Mouse (Mus musculus) central nervous system, embryonic 14 days (tissue): ENCODE results near the gene Defb36. TPM values are rescaled to one million over a fixed set of nuclear protein-coding genes. Genes with fewer than 3 reads are reported as not detected.

Experiments used
- polyA plus RNA-seq: library from polyadenylated mRNA; depleted of rRNA; stranded (reverse); fragments of >200 nt; gene quantifications from 2 replicates; pipeline ENCODE4 v1.2.3, GENCODE M21; 2012; rRNA removed

Gene Defb36
- not detected in 2 replicates for polyA plus RNA-seq

GRCm38 (mm10) chr2:152604057-152604456, at the start of gene Defb36:
Defb36 (plus strand) TSS chr2:152604327.

GRCm38 (mm10) chr2:152569038-152569437, 35.1 kb upstream of the Defb36 start, which contains the start of gene Gm17416:
Gm17416 (plus strand) TSS chr2:152569338.

GRCm38 (mm10) chr2:152572114-152572794, 31.9 kb upstream of the Defb36 start, which contains the start of gene Defb21:
Defb21 (plus strand) TSS chr2:152572744.

GRCm38 (mm10) chr2:152580107-152580506, 24.0 kb upstream of the Defb36 start, which contains the start of gene Defb19:
Defb19 (minus strand) TSS chr2:152580312.

GRCm38 (mm10) chr2:152599299-152599698, 4.8 kb upstream of the Defb36 start, which contains the start of gene Defb45:
Defb45 (minus strand) TSS chr2:152599399.

GRCm38 (mm10) chr2:152622953-152623352, 18.8 kb downstream of the Defb36 start, which contains the start of gene Defb25:
Defb25 (minus strand) TSS chr2:152623053.

GRCm38 (mm10) chr2:152626774-152627591, 22.9 kb downstream of the Defb36 start, which contains the start of gene Rem1:
Rem1 (plus strand) TSS chr2:152626951.

Other genes starting within 250 kb of the Defb36 start
- gene Nrsn2, start 227.7 kb upstream of the Defb36 start, polyA plus RNA-seq, result 21.5 and 24.8 TPM in 2 replicates
- gene Sox12, start 206.3 kb upstream of the Defb36 start, polyA plus RNA-seq, result 84.0 and 84.5 TPM in 2 replicates
- 20.1 and 21.6 TPM in 2 replicates for gene Zcchc3, start 189.3 kb upstream of the Defb36 start, polyA plus RNA-seq
- 2.2 and 2.6 TPM in 2 replicates for gene 6820408C15Rik, start 188.7 kb upstream of the Defb36 start, polyA plus RNA-seq
- not detected in 2 replicates for gene Defb23, start 139.7 kb upstream of the Defb36 start, polyA plus RNA-seq
- gene Defb20, start 127.3 kb upstream of the Defb36 start, polyA plus RNA-seq, result 0.09 TPM in 1 of 2 replicates, not detected in the other
- gene Defb22, start 114.2 kb upstream of the Defb36 start, polyA plus RNA-seq, result not detected in 2 replicates
- not detected in 2 replicates for gene Defb26, start 92.6 kb upstream of the Defb36 start, polyA plus RNA-seq
- gene Defb28, start 86.1 kb upstream of the Defb36 start, polyA plus RNA-seq, result not detected in 2 replicates
- not detected in 2 replicates for gene Defb29, start 64.2 kb upstream of the Defb36 start, polyA plus RNA-seq
- gene Gm17416, start 35.0 kb upstream of the Defb36 start, polyA plus RNA-seq, result not detected in 2 replicates
- not detected in 2 replicates for gene Defb21, start 31.6 kb upstream of the Defb36 start, polyA plus RNA-seq
- gene Defb19, start 24.0 kb upstream of the Defb36 start, polyA plus RNA-seq, result not detected in 2 replicates
- not detected in 2 replicates for gene Defb45, start 4.9 kb upstream of the Defb36 start, polyA plus RNA-seq
- not detected in 2 replicates for gene Defb25, start 18.7 kb downstream of the Defb36 start, polyA plus RNA-seq
- gene Rem1, start 22.6 kb downstream of the Defb36 start, polyA plus RNA-seq, result 0.41 and 0.84 TPM in 2 replicates
- 172 and 175 TPM in 2 replicates for gene H13, start 65.1 kb downstream of the Defb36 start, polyA plus RNA-seq
- 25.2 and 27.7 TPM in 2 replicates for gene Mcts2, start 82.7 kb downstream of the Defb36 start, polyA plus RNA-seq
- gene Id1, start 131.9 kb downstream of the Defb36 start, polyA plus RNA-seq, result 133 and 168 TPM in 2 replicates
- 3.8 and 5.3 TPM in 2 replicates for gene Cox4i2, start 149.8 kb downstream of the Defb36 start, polyA plus RNA-seq
- 93.5 and 103 TPM in 2 replicates for gene Bcl2l1, start 227.4 kb downstream of the Defb36 start, polyA plus RNA-seq
- gene Tpx2, start 243.6 kb downstream of the Defb36 start, polyA plus RNA-seq, result 31.7 and 43.4 TPM in 2 replicates